Mouse (Mus musculus) CH12.LX (cell line): ENCODE measurements at regions not wholly inside any gene's neighbourhood (a gene's known extent, or its start where the extent isn't known, plus 50 kb on each side); places are given as distances from the start of the nearest gene placed in this dataset.

ENCODE experiments used
- CTCF ChIP-seq, 2 experiments: IDR thresholded peaks in 1 of 2; conservative IDR thresholded peaks in 1 of 2; 2 replicates each; pipeline ENCODE4 v1.5.1; 2011 to 2012; ENCODE audit warnings: low read depth in 2 of 2, low read length in 2 of 2, improper control_type of control experiment in 1 of 2, inconsistent platforms in 1 of 2, mild to moderate bottlenecking in 1 of 2, moderate library complexity in 1 of 2
- POLR2A ChIP-seq: IDR thresholded peaks from 2 replicates; pipeline ENCODE4 v1.6.1; 2011; ENCODE audit warnings: low read depth, mild to moderate bottlenecking, improper control_type of control experiment, low read length
- RAD21 ChIP-seq: IDR thresholded peaks from 2 replicates; pipeline ENCODE4 v1.6.1; 2011; ENCODE audit warnings: low read depth, mild to moderate bottlenecking, low read length, improper control_type of control experiment, moderate library complexity

- no peak for TF ChIP-seq CTCF (conservative IDR thresholded peaks at IDR 0.05 in 1 of 2, IDR thresholded peaks at IDR 0.05 in 1 of 2; ENCODE audit: low read depth in 2 of 2, low read length in 2 of 2)
- no peak for TF ChIP-seq POLR2A
- no peak for TF ChIP-seq RAD21
Measured at GRCm38 (mm10) chr14:120223528-120224201, 51.8 kb upstream of the Mbnl2 start.
